Mouse (Mus musculus): Measurements from ENCODE around the gene Mob3a.

DNA sequence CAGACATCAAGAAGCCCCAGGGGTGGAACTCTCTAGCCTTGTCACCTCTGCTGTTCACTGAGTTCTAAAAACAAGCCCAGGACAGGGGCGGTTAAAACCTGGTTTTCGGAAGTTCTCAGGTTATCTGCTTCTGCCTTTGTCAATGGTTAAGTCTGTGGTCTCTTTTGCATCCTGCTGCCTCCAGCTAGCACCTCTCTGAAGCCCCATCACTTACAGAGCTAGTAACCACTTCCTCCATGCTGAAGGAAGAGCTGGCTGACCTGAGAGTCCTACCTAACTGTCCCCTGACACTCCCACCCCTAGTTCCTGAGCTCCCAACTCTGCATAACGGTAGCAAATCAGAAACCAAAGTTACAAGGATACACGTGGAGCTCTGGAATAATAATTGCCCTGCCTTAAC, 1.0 kb downstream of the Mob3a start:
- no peak for TF ChIP-seq POLR2A (IDR thresholded peaks at IDR 0.05; ENCODE audit: low read depth, low read length)
- TF ChIP-seq CTCF (conservative IDR thresholded peaks at IDR 0.05; ENCODE audit: insufficient read depth, insufficient read length, low read depth, low read length): no peak
